Mouse (Mus musculus): ENCODE measurements around the gene Cdh9. TPM values are rescaled to one million over a fixed set of nuclear protein-coding genes. Genes with fewer than 3 reads are reported as not detected.

Gene Cdh9
- polyA plus RNA-seq, 1 experiment, result not detected

- no peaks in the 10 kb centered on the region for H3K79me2 ChIP-seq (ENCODE audit: control insufficient read depth, insufficient read depth)
- no peak overlapping the region for H3K4me3 ChIP-seq
- H3K36me3 ChIP-seq (ENCODE audit: control insufficient read depth, insufficient read depth), result no peaks in the 10 kb centered on the region
- TF ChIP-seq E2F4 (IDR thresholded peaks at IDR 0.05; ENCODE audit: insufficient read depth) (no peak), SRF (IDR thresholded peaks at IDR 0.05; ENCODE audit: control insufficient read depth, insufficient read length, low read depth) (no peak), CEBPB (IDR thresholded peaks at IDR 0.05; ENCODE audit: insufficient read depth, poor library complexity, severe bottlenecking) (no peak), POLR2A (IDR thresholded peaks at IDR 0.05; ENCODE audit: insufficient read length, low read depth) (no peak), POLR2AphosphoS2 (IDR thresholded peaks at IDR 0.05; ENCODE audit: insufficient read length, low read depth) (no peak), USF1 (IDR thresholded peaks at IDR 0.05; ENCODE audit: low read depth) (no peak), MYOD1 (IDR thresholded peaks at IDR 0.05; ENCODE audit: control insufficient read depth in 1 of 3, insufficient read length in 2 of 3, low read depth in 2 of 3) (no peak)
- no peak overlapping the region for H3ac ChIP-seq (ENCODE audit: control insufficient read depth, insufficient read length)
- H3K27me3 ChIP-seq (ENCODE audit: control insufficient read depth, insufficient read depth, insufficient read length), result no peaks in the 10 kb centered on the region
- no peak overlapping the region for H3K4me2 ChIP-seq (ENCODE audit: low read depth)
Observed at GRCm38 (mm10) chr15:16746672-16747071, 18.1 kb downstream of the Cdh9 start.

- H3K4me3 ChIP-seq, result no peak overlapping the region
- H3K27me3 ChIP-seq (ENCODE audit: control insufficient read depth, insufficient read depth, insufficient read length), result no peaks in the 10 kb centered on the region
- no peaks in the 10 kb centered on the region for H3K36me3 ChIP-seq (ENCODE audit: control insufficient read depth, insufficient read depth)
- no peak overlapping the region for H3K4me2 ChIP-seq (ENCODE audit: low read depth)
- no peak for TF ChIP-seq E2F4 (IDR thresholded peaks at IDR 0.05; ENCODE audit: insufficient read depth)
- H3ac ChIP-seq (ENCODE audit: control insufficient read depth, insufficient read length), result no peak overlapping the region
- no peaks in the 10 kb centered on the region for H3K79me2 ChIP-seq (ENCODE audit: control insufficient read depth, insufficient read depth)
Observed at GRCm38 (mm10) chr15:16763252-16763651, 34.7 kb downstream of the Cdh9 start.

GRCm38 (mm10) chr15:16784575-16784974, 56.0 kb downstream of the Cdh9 start:
- Histone ChIP-seq H3ac (ENCODE audit: control insufficient read depth, insufficient read length) (no peak overlapping the region), H3K4me3 (no peak overlapping the region), H3K27me3 (ENCODE audit: control insufficient read depth, insufficient read depth, insufficient read length) (no peaks in the 10 kb centered on the region), H3K79me2 (ENCODE audit: control insufficient read depth, insufficient read depth) (no peaks in the 10 kb centered on the region), H3K36me3 (ENCODE audit: control insufficient read depth, insufficient read depth) (no peaks in the 10 kb centered on the region), H3K4me2 (ENCODE audit: low read depth) (no peak overlapping the region)
- TF ChIP-seq TCF3 (IDR thresholded peaks at IDR 0.05; ENCODE audit: insufficient read length, low read depth) (no peak), E2F4 (IDR thresholded peaks at IDR 0.05; ENCODE audit: insufficient read depth) (no peak), MYOD1 (IDR thresholded peaks at IDR 0.05; ENCODE audit: control insufficient read depth in 1 of 3, insufficient read length in 2 of 3, low read depth in 2 of 3) (no peak), MYOG (IDR thresholded peaks at IDR 0.05; ENCODE audit: control insufficient read depth in 1 of 3, insufficient read depth in 1 of 3, insufficient read length in 2 of 3, low read depth in 2 of 3) (no peak), POLR2A (IDR thresholded peaks at IDR 0.05; ENCODE audit: insufficient read length, low read depth) (no peak), TCF12 (IDR thresholded peaks at IDR 0.05; ENCODE audit: insufficient read depth, poor library complexity, severe bottlenecking) (no peak)

- Histone ChIP-seq H3K4me3 (no peak overlapping the region), H3K36me3 (ENCODE audit: control insufficient read depth, insufficient read depth) (no peaks in the 10 kb centered on the region), H3K27me3 (ENCODE audit: control insufficient read depth, insufficient read depth, insufficient read length) (no peaks in the 10 kb centered on the region), H3ac (ENCODE audit: control insufficient read depth, insufficient read length) (no peak overlapping the region), H3K79me2 (ENCODE audit: control insufficient read depth, insufficient read depth) (no peaks in the 10 kb centered on the region), H3K4me2 (ENCODE audit: low read depth) (no peak overlapping the region)
- TF ChIP-seq USF1 (IDR thresholded peaks at IDR 0.05; ENCODE audit: low read depth) (no peak), SRF (IDR thresholded peaks at IDR 0.05; ENCODE audit: control insufficient read depth, insufficient read length, low read depth) (no peak), TCF12 (IDR thresholded peaks at IDR 0.05; ENCODE audit: insufficient read depth, poor library complexity, severe bottlenecking) (no peak), CEBPB (IDR thresholded peaks at IDR 0.05; ENCODE audit: insufficient read depth, poor library complexity, severe bottlenecking) (no peak), POLR2A (IDR thresholded peaks at IDR 0.05; ENCODE audit: insufficient read length, low read depth) (no peak), POLR2AphosphoS2 (IDR thresholded peaks at IDR 0.05; ENCODE audit: insufficient read length, low read depth) (no peak), MYOD1 (IDR thresholded peaks at IDR 0.05; ENCODE audit: control insufficient read depth in 1 of 3, insufficient read length in 2 of 3, low read depth in 2 of 3) (no peak), E2F4 (IDR thresholded peaks at IDR 0.05; ENCODE audit: insufficient read depth) (no peak), TCF3 (IDR thresholded peaks at IDR 0.05; ENCODE audit: insufficient read length, low read depth) (no peak), MYOG (IDR thresholded peaks at IDR 0.05; ENCODE audit: control insufficient read depth in 1 of 3, insufficient read depth in 1 of 3, insufficient read length in 2 of 3, low read depth in 2 of 3) (no peak), MAX (IDR thresholded peaks at IDR 0.05; ENCODE audit: low read depth) (no peak), REST (IDR thresholded peaks at IDR 0.05; ENCODE audit: insufficient read depth, insufficient read length) (no peak)
Observed at GRCm38 (mm10) chr15:16792857-16793256, 64.3 kb downstream of the Cdh9 start.

- TF ChIP-seq SRF (IDR thresholded peaks at IDR 0.05; ENCODE audit: control insufficient read depth, insufficient read length, low read depth), result no peak
- no peak for TF ChIP-seq USF1 (IDR thresholded peaks at IDR 0.05; ENCODE audit: low read depth)
- no peak for TF ChIP-seq E2F4 (IDR thresholded peaks at IDR 0.05; ENCODE audit: insufficient read depth)
- TF ChIP-seq MYOG (IDR thresholded peaks at IDR 0.05; ENCODE audit: control insufficient read depth in 1 of 3, insufficient read depth in 1 of 3, insufficient read length in 2 of 3, low read depth in 2 of 3), result no peak
- no peak for TF ChIP-seq POLR2A (IDR thresholded peaks at IDR 0.05; ENCODE audit: insufficient read length, low read depth)
- TF ChIP-seq REST (IDR thresholded peaks at IDR 0.05; ENCODE audit: insufficient read depth, insufficient read length), result no peak
- no peak for TF ChIP-seq MAX (IDR thresholded peaks at IDR 0.05; ENCODE audit: low read depth)
- TF ChIP-seq TCF3 (IDR thresholded peaks at IDR 0.05; ENCODE audit: insufficient read length, low read depth), result no peak
- TF ChIP-seq MYOD1 (IDR thresholded peaks at IDR 0.05; ENCODE audit: control insufficient read depth in 1 of 3, insufficient read length in 2 of 3, low read depth in 2 of 3), result no peak
- TF ChIP-seq TCF12 (IDR thresholded peaks at IDR 0.05; ENCODE audit: insufficient read depth, poor library complexity, severe bottlenecking), result no peak
- TF ChIP-seq POLR2AphosphoS2 (IDR thresholded peaks at IDR 0.05; ENCODE audit: insufficient read length, low read depth), result no peak
- no peak for TF ChIP-seq CEBPB (IDR thresholded peaks at IDR 0.05; ENCODE audit: insufficient read depth, poor library complexity, severe bottlenecking)
- Histone ChIP-seq H3K27me3 (ENCODE audit: control insufficient read depth, insufficient read depth, insufficient read length) (no peaks in the 10 kb centered on the region), H3K36me3 (ENCODE audit: control insufficient read depth, insufficient read depth) (no peaks in the 10 kb centered on the region), H3K4me3 (no peak overlapping the region), H3K4me2 (ENCODE audit: low read depth) (no peak overlapping the region), H3ac (ENCODE audit: control insufficient read depth, insufficient read length) (no peak overlapping the region), H3K79me2 (ENCODE audit: control insufficient read depth, insufficient read depth) (no peaks in the 10 kb centered on the region)
Observed at GRCm38 (mm10) chr15:16801302-16801701, 72.7 kb downstream of the Cdh9 start.

All from myocyte (in vitro differentiated cells).